Mouse (Mus musculus): ENCODE measurements around the gene Mdk. TPM values are rescaled to one million over a fixed set of nuclear protein-coding genes. Genes with fewer than 3 reads are reported as not detected.

Gene Mdk
- polyA plus RNA-seq, 1 experiment = 3.1 TPM

- peaks cover 4% of the 10 kb centered on the region; the same call in 1 of the 2 replicates for H3K27me3 ChIP-seq (ENCODE audit: control insufficient read depth, insufficient read depth, low read length)
- DNase-seq (ENCODE audit: low read depth in 1 of 2, low spot score in 2 of 2) = no peak
- TF ChIP-seq CTCF (IDR thresholded peaks at IDR 0.05; ENCODE audit: extremely low read depth, insufficient read depth, insufficient read length, insufficient replicate concordance) (no peak), POLR2A (IDR thresholded peaks at IDR 0.05; ENCODE audit: low read depth, low read length) (no peak)
- no peak overlapping the region for H3K27ac ChIP-seq (ENCODE audit: insufficient read depth, low read length)
- peaks cover 10% of the 10 kb centered on the region for H3K4me1 ChIP-seq (ENCODE audit: control insufficient read depth, insufficient read depth, insufficient read length)
- peaks cover 13% of the 10 kb centered on the region for H3K36me3 ChIP-seq (ENCODE audit: control insufficient read depth, insufficient read depth, low read length)
- no peak overlapping the region for H3K4me3 ChIP-seq (ENCODE audit: extremely low read depth, insufficient read depth, insufficient read length)
- 66% methylated on average over 3 of the region's 3 CpGs for WGBS
These were observed 2.6 kb downstream of the Mdk start for GRCm38 (mm10) chr2:91929455-91929854.

DNA sequence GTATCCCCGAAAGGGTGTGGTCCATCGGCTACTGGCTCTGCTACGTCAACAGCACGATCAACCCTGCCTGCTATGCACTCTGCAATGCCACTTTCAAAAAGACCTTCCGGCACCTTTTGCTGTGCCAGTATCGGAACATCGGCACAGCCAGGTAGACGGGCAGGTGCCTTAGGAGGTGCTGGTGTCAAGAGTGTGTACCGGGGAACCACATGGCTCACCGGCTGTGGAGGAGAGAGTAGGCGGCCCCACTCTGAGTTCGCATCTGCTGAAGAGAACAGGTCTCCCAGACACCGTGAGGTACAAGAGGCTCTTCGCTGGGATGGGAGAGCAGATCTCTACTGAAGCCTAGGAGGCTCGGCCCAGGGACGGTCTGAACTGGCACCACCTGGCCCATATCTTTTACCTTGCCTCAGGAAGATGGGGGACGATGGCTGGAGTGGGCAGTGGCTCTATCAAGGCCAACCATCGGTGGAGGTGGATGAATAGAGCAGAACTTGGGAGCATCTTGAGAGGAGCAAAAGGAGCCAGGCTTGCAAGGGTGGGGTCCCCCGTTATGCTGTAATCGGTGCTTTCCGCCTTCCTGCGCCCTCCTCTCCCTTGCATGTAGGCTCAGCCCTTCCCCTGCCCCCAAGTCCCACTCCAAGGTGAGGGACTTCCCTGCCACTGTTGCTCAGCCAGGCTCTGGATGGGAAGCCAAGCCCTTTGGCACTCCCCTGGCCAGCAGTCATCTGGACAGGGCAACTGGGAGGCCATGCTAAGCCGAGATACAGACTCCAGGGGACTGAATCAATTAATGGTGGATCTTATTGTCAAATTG, 3.4 kb downstream of the Mdk start:
- H3K27me3 ChIP-seq (ENCODE audit: control insufficient read depth, insufficient read depth, low read length) = peaks cover 4% of the 10 kb centered on the region; the same call in 1 of the 2 replicates
- no peak overlapping the region for H3K4me3 ChIP-seq (ENCODE audit: extremely low read depth, insufficient read depth, insufficient read length)
- H3K27ac ChIP-seq (ENCODE audit: insufficient read depth, low read length) = no peak overlapping the region
- H3K36me3 ChIP-seq (ENCODE audit: control insufficient read depth, insufficient read depth, low read length) = peaks cover 10% of the 10 kb centered on the region
- 84% methylated on average over 23 of the region's 23 CpGs for WGBS
- no peak for TF ChIP-seq CTCF (IDR thresholded peaks at IDR 0.05; ENCODE audit: extremely low read depth, insufficient read depth, insufficient read length, insufficient replicate concordance)
- TF ChIP-seq POLR2A (IDR thresholded peaks at IDR 0.05; ENCODE audit: low read depth, low read length) = no peak
- DNase-seq (ENCODE audit: low read depth in 1 of 2, low spot score in 2 of 2) = no peak
- peaks cover 12% of the 10 kb centered on the region for H3K4me1 ChIP-seq (ENCODE audit: control insufficient read depth, insufficient read depth, insufficient read length)

DNA sequence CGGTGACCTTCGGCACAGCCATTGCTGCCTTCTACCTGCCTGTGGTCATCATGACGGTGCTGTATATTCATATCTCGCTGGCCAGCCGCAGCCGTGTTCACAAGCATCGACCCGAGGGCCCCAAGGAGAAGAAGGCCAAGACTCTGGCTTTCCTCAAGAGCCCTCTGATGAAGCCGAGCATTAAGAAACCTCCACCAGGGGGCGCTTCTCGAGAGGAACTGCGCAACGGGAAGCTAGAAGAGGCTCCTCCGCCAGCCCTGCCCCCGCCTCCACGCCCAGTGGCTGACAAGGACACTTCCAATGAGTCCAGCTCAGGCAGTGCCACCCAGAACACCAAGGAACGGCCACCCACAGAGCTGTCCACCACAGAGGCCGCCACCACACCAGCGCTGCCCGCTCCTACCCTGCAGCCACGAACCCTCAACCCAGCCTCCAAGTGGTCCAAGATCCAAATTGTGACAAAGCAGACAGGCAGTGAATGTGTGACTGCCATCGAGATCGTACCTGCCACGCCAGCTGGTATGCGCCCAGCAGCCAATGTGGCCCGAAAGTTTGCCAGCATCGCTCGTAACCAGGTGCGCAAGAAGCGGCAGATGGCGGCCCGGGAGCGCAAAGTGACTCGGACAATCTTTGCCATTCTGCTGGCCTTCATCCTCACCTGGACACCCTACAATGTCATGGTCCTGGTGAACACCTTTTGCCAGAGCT, 4.1 kb downstream of the Mdk start:
- no peak for TF ChIP-seq POLR2A (IDR thresholded peaks at IDR 0.05; ENCODE audit: low read depth, low read length)
- peak; percentile 66 for TF ChIP-seq CTCF (IDR thresholded peaks at IDR 0.05; ENCODE audit: extremely low read depth, insufficient read depth, insufficient read length, insufficient replicate concordance)
- H3K27ac ChIP-seq (ENCODE audit: insufficient read depth, low read length) = no peak overlapping the region
- peak; percentile 40 to 70 for DNase-seq (ENCODE audit: low read depth in 1 of 2, low spot score in 2 of 2)
- no peak overlapping the region for H3K4me3 ChIP-seq (ENCODE audit: extremely low read depth, insufficient read depth, insufficient read length)
- WGBS = 47% methylated on average over 34 of the region's 34 CpGs
- H3K36me3 ChIP-seq (ENCODE audit: control insufficient read depth, insufficient read depth, low read length) = peaks cover 3% of the 10 kb centered on the region
- peaks cover 18% of the 10 kb centered on the region for H3K4me1 ChIP-seq (ENCODE audit: control insufficient read depth, insufficient read depth, insufficient read length)
- H3K27me3 ChIP-seq (ENCODE audit: control insufficient read depth, insufficient read depth, low read length) = peaks cover 9% of the 10 kb centered on the region; the same call in 1 of the 2 replicates

DNA sequence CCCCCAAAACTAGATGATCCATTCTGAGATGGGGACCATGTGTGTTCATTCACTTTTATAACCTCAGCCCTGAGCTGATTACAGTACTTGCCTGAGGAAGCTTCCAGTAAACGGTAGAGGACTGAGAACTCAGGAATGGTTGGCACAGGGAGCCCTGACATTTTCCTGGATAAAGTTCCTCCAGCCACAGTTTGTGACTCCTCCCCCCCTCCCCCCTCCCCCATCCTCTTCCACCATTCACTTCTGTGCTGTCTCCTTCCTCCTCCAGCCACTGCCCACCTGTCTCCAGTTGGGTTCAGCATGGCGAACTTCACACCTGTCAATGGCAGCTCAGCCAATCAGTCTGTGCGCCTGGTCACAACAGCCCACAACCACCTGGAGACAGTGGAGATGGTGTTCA, 5.1 kb downstream of the Mdk start, which contains the start of gene Chrm4:
TSS of gene Chrm4 (plus strand) at position 301 of the 400 bp plus-strand sequence.
- no peak within 1 kb of the TSS for H3K27ac ChIP-seq (ENCODE audit: insufficient read depth, low read length)
- H3K4me3 ChIP-seq (ENCODE audit: extremely low read depth, insufficient read depth, insufficient read length) = no peak within 1 kb of the TSS
- no peak for DNase-seq (ENCODE audit: low read depth in 1 of 2, low spot score in 2 of 2)
- H3K27me3 ChIP-seq (ENCODE audit: control insufficient read depth, insufficient read depth, low read length) = peaks cover 17% of the 10 kb centered on the region
- H3K4me1 ChIP-seq (ENCODE audit: control insufficient read depth, insufficient read depth, insufficient read length) = peaks cover 19% of the 10 kb centered on the region; the same call in 1 of the 2 replicates
- no peaks in the 10 kb centered on the region for H3K36me3 ChIP-seq (ENCODE audit: control insufficient read depth, insufficient read depth, low read length)
- WGBS = 78% methylated on average over 3 of the region's 3 CpGs
- TF ChIP-seq POLR2A (IDR thresholded peaks at IDR 0.05; ENCODE audit: low read depth, low read length) = no peak
- no peak for TF ChIP-seq CTCF (IDR thresholded peaks at IDR 0.05; ENCODE audit: extremely low read depth, insufficient read depth, insufficient read length, insufficient replicate concordance)

DNA sequence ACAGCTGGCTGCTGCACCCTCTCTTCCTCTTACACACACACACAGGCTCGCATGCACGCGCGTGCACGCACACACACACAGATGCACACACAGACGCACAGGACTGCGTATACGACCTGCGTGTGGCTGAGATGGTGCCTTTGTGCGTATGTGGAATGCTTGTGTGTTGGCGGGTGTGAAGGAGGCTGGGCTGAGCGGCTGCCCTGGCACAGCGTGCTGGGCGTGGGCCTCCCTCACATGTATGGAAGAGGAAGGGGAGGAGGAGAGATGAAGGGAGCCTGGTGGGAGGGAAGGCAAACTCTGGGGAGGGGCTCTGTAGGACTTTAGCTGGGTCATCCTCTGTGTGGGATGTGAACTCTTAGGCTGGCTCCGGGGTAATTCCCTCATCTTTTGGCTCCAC, 6.7 kb downstream of the Mdk start:
- no peak for TF ChIP-seq CTCF (IDR thresholded peaks at IDR 0.05; ENCODE audit: extremely low read depth, insufficient read depth, insufficient read length, insufficient replicate concordance)
- no peak for TF ChIP-seq POLR2A (IDR thresholded peaks at IDR 0.05; ENCODE audit: low read depth, low read length)
- no peaks in the 10 kb centered on the region for H3K36me3 ChIP-seq (ENCODE audit: control insufficient read depth, insufficient read depth, low read length)
- H3K27ac ChIP-seq (ENCODE audit: insufficient read depth, low read length) = no peak overlapping the region
- peaks cover 23% of the 10 kb centered on the region; the same call in 1 of the 2 replicates for H3K4me1 ChIP-seq (ENCODE audit: control insufficient read depth, insufficient read depth, insufficient read length)
- H3K4me3 ChIP-seq (ENCODE audit: extremely low read depth, insufficient read depth, insufficient read length) = no peak overlapping the region
- WGBS = 65% methylated on average over 15 of the region's 15 CpGs
- no peak for DNase-seq (ENCODE audit: low read depth in 1 of 2, low spot score in 2 of 2)
- peaks cover 16% of the 10 kb centered on the region for H3K27me3 ChIP-seq (ENCODE audit: control insufficient read depth, insufficient read depth, low read length)

DNA sequence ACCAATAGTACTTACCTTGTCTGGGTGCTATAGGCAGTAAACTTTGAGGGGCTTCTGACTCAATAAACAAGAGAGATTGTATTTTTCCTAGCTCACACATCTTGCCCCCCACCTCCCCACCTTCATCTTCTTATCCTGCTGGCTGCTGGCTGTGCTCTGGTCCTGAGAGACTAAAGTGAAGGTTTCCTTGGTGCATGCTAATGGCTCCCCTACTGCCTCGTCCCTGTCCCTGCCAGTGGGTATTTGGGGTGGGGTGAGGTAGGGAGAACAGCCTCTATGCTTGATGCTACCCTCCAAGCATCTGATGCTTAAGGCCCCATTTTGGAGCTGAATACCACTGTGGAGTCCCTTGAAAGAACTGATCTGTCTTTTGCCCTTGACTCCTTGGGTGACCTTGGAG, 7.4 kb downstream of the Mdk start:
- no peak for DNase-seq (ENCODE audit: low read depth in 1 of 2, low spot score in 2 of 2)
- no peak overlapping the region for H3K4me3 ChIP-seq (ENCODE audit: extremely low read depth, insufficient read depth, insufficient read length)
- H3K36me3 ChIP-seq (ENCODE audit: control insufficient read depth, insufficient read depth, low read length) = no peaks in the 10 kb centered on the region
- peaks cover 16% of the 10 kb centered on the region for H3K27me3 ChIP-seq (ENCODE audit: control insufficient read depth, insufficient read depth, low read length)
- peaks cover 23% of the 10 kb centered on the region; the same call in 1 of the 2 replicates for H3K4me1 ChIP-seq (ENCODE audit: control insufficient read depth, insufficient read depth, insufficient read length)
- WGBS = 100% methylated on average over 1 of the region's 1 CpGs
- H3K27ac ChIP-seq (ENCODE audit: insufficient read depth, low read length) = no peak overlapping the region
- no peak for TF ChIP-seq CTCF (IDR thresholded peaks at IDR 0.05; ENCODE audit: extremely low read depth, insufficient read depth, insufficient read length, insufficient replicate concordance)
- no peak for TF ChIP-seq POLR2A (IDR thresholded peaks at IDR 0.05; ENCODE audit: low read depth, low read length)
